Mouse (Mus musculus) heart, embryonic 13.5 days (tissue): ENCODE results near the gene 4933402E13Rik. TPM values are rescaled to one million over a fixed set of nuclear protein-coding genes. Genes with fewer than 3 reads are reported as not detected.

Experiments used
- ATAC-seq: fragments of 200-750 bp; cut with Nextera tagmentation; 2 replicates; pipeline ENCODE4 v1.8.0; 2017; ENCODE audit warnings: moderate TSS enrichment; ENCODE audit not compliant: insufficient number of reproducible peaks, low FRiP score, low TSS enrichment; ENCODE audit errors: extremely low read depth
- H3K27ac ChIP-seq: fragments of 300-500 bp; sonication (generic); replicated peaks from 2 replicates; pipeline ENCODE4 v1.5.1; 2015; ENCODE audit warnings: moderate library complexity, mild to moderate bottlenecking, inconsistent platforms
- H3K27me3 ChIP-seq: fragments of 300-500 bp; sonication (generic); replicated peaks from 2 replicates; pipeline ENCODE4 v1.6.1; 2015; ENCODE audit warnings: mild to moderate bottlenecking, inconsistent platforms
- H3K36me3 ChIP-seq: fragments of 300-500 bp; sonication (generic); 2 replicates; pipeline ENCODE4 v1.6.1; 2015; ENCODE audit warnings: mild to moderate bottlenecking, inconsistent platforms
- H3K4me1 ChIP-seq: fragments of 300-500 bp; sonication (generic); 2 replicates; pipeline ENCODE4 v1.6.1; 2015; ENCODE audit warnings: inconsistent platforms
- H3K4me2 ChIP-seq: fragments of 300-500 bp; sonication (generic); 2 replicates; pipeline ENCODE4 v1.6.1; 2015; ENCODE audit warnings: inconsistent platforms, mild to moderate bottlenecking, moderate library complexity
- H3K4me3 ChIP-seq: fragments of 300-500 bp; sonication (generic); 2 replicates; pipeline ENCODE4 v1.5.1; 2015; ENCODE audit warnings: moderate library complexity, mild to moderate bottlenecking, inconsistent platforms
- H3K9ac ChIP-seq: fragments of 300-500 bp; sonication (generic); 2 replicates; pipeline ENCODE4 v1.6.1; 2015; ENCODE audit warnings: inconsistent platforms, mild to moderate bottlenecking, moderate library complexity
- H3K9me3 ChIP-seq: fragments of 300-500 bp; sonication (generic); 2 replicates; pipeline ENCODE4 v1.6.1; 2016; ENCODE audit warnings: inconsistent platforms
- WGBS: fragments of 180-500 bp; shearing (Covaris S2); methylation state at CpG from one replicate; pipeline ENCODE4 v1.1.7; 2015; ENCODE audit warnings: mixed read lengths; 5-methylcytosine and 5-hydroxymethylcytosine counted together
- polyA plus RNA-seq: library from polyadenylated mRNA; unstranded; fragments of >200 nt; fragmentation: Nextera tagmentation; extraction: Ambion mirVana; gene quantifications from 2 replicates; pipeline ENCODE4 v1.2.1, GENCODE M21; 2015

4933402E13Rik gene
- not detected in 2 replicates for polyA plus RNA-seq

DNA sequence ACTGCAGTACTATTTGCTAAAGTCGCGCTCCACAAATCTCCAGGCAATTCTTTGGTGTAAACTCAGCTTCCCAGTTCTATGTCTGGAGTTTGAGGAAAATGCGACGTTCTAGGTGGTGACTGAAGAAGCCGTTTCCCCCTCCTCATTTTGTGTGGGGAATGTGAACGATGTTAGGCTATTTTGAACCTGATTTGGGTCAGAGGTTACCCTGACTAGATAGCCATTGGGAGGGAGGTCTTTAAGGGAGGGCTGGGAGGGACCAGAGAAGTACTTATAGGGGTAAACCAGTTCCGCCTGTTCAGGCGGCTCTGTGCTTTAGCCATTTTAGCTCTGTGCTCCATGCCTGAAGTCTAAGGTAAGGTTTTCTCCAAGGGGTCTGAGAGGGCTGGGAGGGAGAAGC, at the start of gene 4933402E13Rik:
Gene 4933402E13Rik (plus strand): TSS at position 301 of the 400 bp plus-strand sequence.
- Histone ChIP-seq H3K27me3 (no peaks in the 10 kb centered on the region), H3K4me2 (no peak within 1 kb of the TSS), H3K36me3 (no peaks in the 10 kb centered on the region), H3K4me3 (no peak within 1 kb of the TSS), H3K4me1 (no peaks in the 10 kb centered on the region), H3K9me3 (no peaks in the 10 kb centered on the region), H3K9ac (no peak within 1 kb of the TSS), H3K27ac (no peak within 1 kb of the TSS)
- WGBS: 75% methylated on average over 8 of the region's 8 CpGs
- ATAC-seq: no peak

Other genes with a start within 250 kb of the 4933402E13Rik start
- not detected in 2 replicates for gene 4931400O07Rik, start 184.5 kb downstream of the 4933402E13Rik start, polyA plus RNA-seq